Mouse (Mus musculus) limb, embryonic 10.5 days (tissue): ENCODE data around the gene Smug1. TPM values are rescaled to one million over a fixed set of nuclear protein-coding genes. Genes with fewer than 3 reads are reported as not detected.

Source experiments
- DNase-seq: peaks from one replicate; pipeline ENCODE4 v3.0.0-alpha.2; 2017; ENCODE audit warnings: low spot score
- H3K27ac ChIP-seq: fragments of 300-500 bp; sonication (generic); 2 replicates; pipeline ENCODE4 v1.5.1; 2016; ENCODE audit warnings: mild to moderate bottlenecking
- H3K27me3 ChIP-seq: fragments of 300-500 bp; sonication (generic); 2 replicates; pipeline ENCODE4 v1.6.1; 2016; ENCODE audit warnings: low read depth, mild to moderate bottlenecking; ENCODE audit not compliant: poor library complexity, severe bottlenecking
- H3K36me3 ChIP-seq: fragments of 300-500 bp; sonication (generic); 2 replicates; pipeline ENCODE4 v1.6.1; 2016; ENCODE audit warnings: mild to moderate bottlenecking, moderate library complexity
- H3K4me1 ChIP-seq: fragments of 300-500 bp; sonication (generic); 2 replicates; pipeline ENCODE4 v1.6.1; 2016
- H3K4me3 ChIP-seq: fragments of 300-500 bp; sonication (generic); 2 replicates; pipeline ENCODE4 v1.5.1; 2016; ENCODE audit warnings: mild to moderate bottlenecking, moderate library complexity
- H3K9me3 ChIP-seq: fragments of 300-500 bp; sonication (generic); replicated peaks from 2 replicates; pipeline ENCODE4 v1.6.1; 2016; ENCODE audit warnings: mild to moderate bottlenecking
- whole genome bisulfite sequencing: fragments of 180-500 bp; shearing (Covaris S2); methylation state at CpG from one replicate; pipeline ENCODE4 v1.1.7; 2016; 5-methylcytosine and 5-hydroxymethylcytosine counted together
- polyA plus RNA-seq: library from polyadenylated mRNA; unstranded; fragments of >200 nt; fragmentation: Nextera tagmentation; extraction: Ambion mirVana; gene quantifications from 2 replicates; pipeline ENCODE4 v1.2.1, GENCODE M21; 2016

Smug1 gene
- polyA plus RNA-seq, 1 experiment from 2014 or later = 16.2 TPM

DNA sequence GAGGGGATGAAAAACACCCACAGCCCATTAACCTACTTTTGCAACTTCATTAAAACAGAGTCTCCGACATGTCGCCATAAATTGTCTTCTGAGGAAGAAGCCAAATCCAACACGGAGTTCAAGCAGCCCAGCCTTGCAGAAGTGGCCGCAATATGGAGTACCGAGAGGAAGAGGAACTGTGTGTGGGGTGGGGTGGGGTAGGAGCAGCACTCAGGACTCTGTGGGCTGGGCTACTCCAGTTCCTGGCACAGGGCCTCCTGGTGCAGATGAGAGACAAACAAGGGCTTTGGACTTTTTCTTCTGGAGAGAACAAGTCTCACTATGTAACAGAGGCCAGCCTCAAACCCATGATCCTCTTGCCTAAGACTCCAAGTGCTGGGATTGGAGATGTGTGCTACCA is 40.9 kb downstream of the Smug1 start:
- peaks cover 78% of the 10 kb centered on the region for H3K27me3 ChIP-seq

DNA sequence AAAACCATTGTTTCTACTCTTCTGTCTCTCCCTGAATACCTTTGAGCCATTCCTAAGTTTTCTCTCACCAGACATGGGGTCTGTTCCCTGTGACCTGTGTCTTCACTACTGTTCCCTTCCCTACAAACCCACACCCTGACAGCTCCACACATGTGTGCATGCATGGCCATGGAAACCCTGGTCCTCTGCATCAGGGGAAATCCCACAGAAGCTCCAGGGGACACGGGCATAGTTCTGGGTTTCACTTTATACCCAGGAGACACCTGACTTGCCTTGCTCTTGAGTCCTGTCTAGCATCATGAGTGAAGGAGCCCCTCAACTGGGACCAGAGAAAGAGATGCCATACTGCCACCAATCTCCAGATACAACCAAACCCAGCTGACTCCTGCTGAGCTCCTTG is 42.6 kb downstream of the Smug1 start:
- Histone ChIP-seq H3K27me3 (peaks cover 83% of the 10 kb centered on the region), H3K36me3 (no peaks in the 10 kb centered on the region), H3K27ac (no peak overlapping the region), H3K4me1 (peaks cover 81% of the 10 kb centered on the region), H3K4me3 (no peak overlapping the region), H3K9me3 (no peaks in the 10 kb centered on the region)
- no peak for DNase-seq
- WGBS = 88% methylated on average over 1 of the region's 1 CpGs

More for the DNA sequence above, 40.9 kb downstream of the Smug1 start:
- Histone ChIP-seq H3K4me1 (peaks cover 67% of the 10 kb centered on the region), H3K27ac (peak overlapping the region; percentile 27; the same call in 1 of the 2 replicates), H3K36me3 (no peaks in the 10 kb centered on the region), H3K4me3 (no peak overlapping the region), H3K9me3 (no peaks in the 10 kb centered on the region)
- WGBS = 51% methylated on average over 5 of the region's 5 CpGs
- DNase-seq = no peak

DNA sequence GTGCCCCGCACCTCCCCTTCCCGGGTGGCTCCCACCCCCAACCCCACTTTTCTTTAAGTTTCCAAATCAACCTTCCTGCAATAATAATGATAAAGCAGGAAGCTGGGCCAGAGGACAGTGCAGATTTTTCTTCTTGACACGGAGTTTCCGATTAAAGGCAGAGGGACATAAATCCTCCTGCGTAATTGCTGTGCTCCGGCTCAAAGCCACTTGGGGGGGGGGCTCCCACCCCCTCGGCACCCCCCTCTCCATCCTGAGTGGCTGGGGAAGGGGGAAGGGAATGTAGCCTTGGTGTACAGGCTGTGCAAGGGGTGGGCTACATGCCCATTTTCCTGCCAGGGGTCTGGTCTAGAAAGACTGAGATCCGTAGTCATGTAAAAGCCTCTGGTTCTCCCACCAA is 43.5 kb downstream of the Smug1 start:
- no peak overlapping the region for H3K4me3 ChIP-seq
- DNase-seq = no peak
- no peaks in the 10 kb centered on the region for H3K9me3 ChIP-seq
- H3K4me1 ChIP-seq = peaks cover 74% of the 10 kb centered on the region
- WGBS = 15% methylated on average over 8 of the region's 8 CpGs
- peak overlapping the region; percentile 20; the same call in 1 of the 2 replicates for H3K27ac ChIP-seq
- H3K36me3 ChIP-seq = no peaks in the 10 kb centered on the region
- H3K27me3 ChIP-seq = peaks cover 82% of the 10 kb centered on the region

DNA sequence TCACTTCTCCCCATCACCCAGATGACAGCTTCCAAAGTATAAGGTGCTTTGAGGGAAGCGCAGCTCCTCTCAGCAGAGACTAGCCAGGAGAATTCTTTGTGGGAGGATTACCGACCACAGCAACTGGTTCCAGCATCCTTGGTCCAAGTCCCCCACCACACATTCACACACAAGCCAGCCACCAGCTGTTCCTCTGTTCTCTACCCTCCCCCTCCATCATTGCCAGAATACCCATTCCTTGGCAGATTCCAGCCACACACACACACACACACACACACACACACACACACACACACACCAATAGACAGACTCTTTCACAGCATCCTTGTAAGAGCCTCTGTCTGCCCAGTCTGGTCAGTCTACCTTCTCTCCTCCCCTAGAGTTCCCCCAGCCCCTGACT is 44.5 kb downstream of the Smug1 start:
- 44% methylated on average over 2 of the region's 2 CpGs for WGBS
- peaks cover 92% of the 10 kb centered on the region for H3K27me3 ChIP-seq

DNA sequence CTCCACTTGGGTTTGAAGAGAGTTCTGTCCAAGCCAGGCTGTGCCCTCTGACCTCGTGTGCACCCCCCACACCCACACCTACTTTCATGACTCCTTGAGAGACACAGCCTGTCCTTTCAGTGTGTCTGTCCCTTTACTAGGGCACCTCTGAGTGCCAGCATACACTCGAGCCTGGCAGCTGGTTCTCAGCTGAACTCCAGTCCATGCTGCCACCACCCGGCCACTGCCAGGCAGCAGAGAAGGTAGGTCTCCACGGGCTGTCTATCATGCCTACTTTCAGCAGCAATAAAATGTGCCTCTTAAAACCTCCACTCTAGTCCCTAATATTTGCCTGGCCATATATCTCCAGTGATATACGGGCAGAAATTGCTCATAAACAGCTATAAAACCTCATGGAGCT is 45.5 kb downstream of the Smug1 start:
- WGBS = 35% methylated on average over 5 of the region's 5 CpGs
- Histone ChIP-seq H3K4me3 (no peak overlapping the region), H3K36me3 (no peaks in the 10 kb centered on the region), H3K4me1 (peaks cover 71% of the 10 kb centered on the region), H3K9me3 (no peaks in the 10 kb centered on the region), H3K27me3 (peaks cover 99% of the 10 kb centered on the region), H3K27ac (no peak overlapping the region)
- no peak for DNase-seq

More for the DNA sequence above, 44.5 kb downstream of the Smug1 start:
- H3K9me3 ChIP-seq = no peaks in the 10 kb centered on the region
- H3K27ac ChIP-seq = peak overlapping the region; percentile 31
- DNase-seq = no peak
- no peak overlapping the region for H3K4me3 ChIP-seq
- no peaks in the 10 kb centered on the region for H3K36me3 ChIP-seq
- H3K4me1 ChIP-seq = peaks cover 67% of the 10 kb centered on the region

DNA sequence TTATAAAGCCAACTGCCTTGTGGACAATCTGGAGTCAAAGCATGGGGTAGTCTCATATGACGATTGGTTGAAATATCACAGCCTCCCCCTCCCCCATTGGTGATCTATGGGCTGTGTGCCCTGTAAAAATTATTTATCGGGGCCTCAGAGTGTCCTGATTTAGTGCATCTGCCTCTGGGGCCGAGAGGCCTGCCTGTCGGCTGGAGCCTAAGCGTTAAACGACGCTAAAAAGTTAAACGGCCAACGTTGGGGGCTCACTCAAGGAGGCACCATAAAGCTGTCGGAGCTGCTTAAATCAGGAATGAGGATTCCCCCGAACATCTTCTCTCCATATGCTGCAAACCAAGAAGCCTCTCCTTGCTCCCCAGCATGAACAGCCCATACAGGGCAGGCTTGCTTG is 46.3 kb downstream of the Smug1 start:
- WGBS = 10% methylated on average over 11 of the region's 11 CpGs
- Histone ChIP-seq H3K4me3 (no peak overlapping the region), H3K36me3 (no peaks in the 10 kb centered on the region), H3K9me3 (no peaks in the 10 kb centered on the region), H3K4me1 (peaks cover 79% of the 10 kb centered on the region), H3K27ac (0 out of 2 replicates have a peak overlapping the region, but pooled peaks have one; percentile 20), H3K27me3 (peaks cover 99% of the 10 kb centered on the region)
- no peak for DNase-seq

DNA sequence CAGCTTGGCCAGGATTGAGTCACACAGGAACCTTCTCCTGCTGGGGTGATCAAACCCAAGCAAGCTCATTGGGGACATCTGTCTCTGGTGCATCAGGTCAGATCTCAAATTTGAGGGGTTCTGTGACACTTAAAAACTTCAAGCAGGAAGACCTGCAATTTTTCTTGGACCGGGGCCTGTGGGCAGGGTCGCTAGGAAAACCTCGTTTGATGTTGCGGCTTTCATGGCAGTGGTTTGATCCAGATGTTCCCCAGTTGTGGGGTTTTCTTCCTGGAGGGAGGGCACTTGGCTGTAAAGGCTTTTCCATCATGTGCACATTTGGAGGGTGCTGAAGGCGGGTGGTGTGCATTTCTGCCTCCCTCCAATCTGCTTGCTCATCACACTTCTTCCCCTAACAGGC is 51.2 kb downstream of the Smug1 start:
- peak overlapping the region; percentile 15 for H3K27ac ChIP-seq
- peaks cover 87% of the 10 kb centered on the region for H3K27me3 ChIP-seq
- H3K4me3 ChIP-seq = peak overlapping the region; percentile 14
- H3K9me3 ChIP-seq = no peaks in the 10 kb centered on the region
- peaks cover 49% of the 10 kb centered on the region for H3K4me1 ChIP-seq
- 19% methylated on average over 5 of the region's 5 CpGs for WGBS
- no peak for DNase-seq
- no peaks in the 10 kb centered on the region for H3K36me3 ChIP-seq

DNA sequence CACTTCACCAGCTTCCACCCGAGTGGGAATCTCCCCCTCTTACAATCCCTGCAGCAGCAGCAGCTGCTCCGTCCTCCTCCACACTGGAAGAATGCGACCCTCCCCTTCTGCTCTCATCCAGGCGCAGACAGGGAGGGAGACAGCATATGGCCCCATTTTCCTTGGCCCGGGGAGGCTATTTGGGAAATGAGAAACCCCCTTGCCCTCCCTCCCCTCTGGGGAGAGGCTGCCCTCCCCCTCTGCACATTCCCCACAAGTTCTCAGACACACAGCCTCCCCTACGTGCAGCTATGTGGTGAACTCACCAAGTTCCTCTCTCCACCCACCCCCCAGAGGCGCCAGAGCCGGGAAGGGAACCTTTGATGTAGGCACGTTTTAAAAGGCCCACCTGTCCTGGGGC is 51.6 kb downstream of the Smug1 start:
- Histone ChIP-seq H3K4me1 (peaks cover 45% of the 10 kb centered on the region), H3K4me3 (peak overlapping the region; percentile 14), H3K27me3 (peaks cover 87% of the 10 kb centered on the region), H3K9me3 (no peaks in the 10 kb centered on the region), H3K36me3 (no peaks in the 10 kb centered on the region), H3K27ac (peak overlapping the region; percentile 15; the same call in 1 of the 2 replicates)
- WGBS = under 1% methylated on average over 9 of the region's 9 CpGs
- DNase-seq = no peak

DNA sequence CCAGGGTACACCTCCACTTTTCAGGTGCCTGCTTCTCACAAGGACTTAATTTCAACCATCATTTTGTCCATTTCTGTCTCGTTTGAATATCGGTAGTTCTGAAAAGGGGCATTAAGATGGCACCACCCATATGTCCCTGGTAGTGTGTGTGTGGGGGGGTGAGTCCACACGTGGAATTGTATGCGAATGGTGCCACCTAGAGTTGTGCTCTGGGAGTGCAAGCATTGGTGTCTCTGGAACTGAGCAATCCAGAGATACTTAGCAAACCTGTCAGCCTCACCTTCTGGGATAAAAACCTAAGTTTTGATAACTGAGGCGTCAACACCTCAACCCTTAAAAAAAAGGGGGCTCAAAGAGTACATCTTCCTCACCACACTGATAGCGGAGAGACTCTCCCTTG is 53.8 kb downstream of the Smug1 start:
- H3K4me1 ChIP-seq = peaks cover 48% of the 10 kb centered on the region
- no peaks in the 10 kb centered on the region for H3K36me3 ChIP-seq
- WGBS = 79% methylated on average over 6 of the region's 6 CpGs
- peaks cover 88% of the 10 kb centered on the region for H3K27me3 ChIP-seq
- no peak overlapping the region for H3K27ac ChIP-seq
- no peak overlapping the region for H3K4me3 ChIP-seq
- no peak for DNase-seq
- H3K9me3 ChIP-seq = no peaks in the 10 kb centered on the region

DNA sequence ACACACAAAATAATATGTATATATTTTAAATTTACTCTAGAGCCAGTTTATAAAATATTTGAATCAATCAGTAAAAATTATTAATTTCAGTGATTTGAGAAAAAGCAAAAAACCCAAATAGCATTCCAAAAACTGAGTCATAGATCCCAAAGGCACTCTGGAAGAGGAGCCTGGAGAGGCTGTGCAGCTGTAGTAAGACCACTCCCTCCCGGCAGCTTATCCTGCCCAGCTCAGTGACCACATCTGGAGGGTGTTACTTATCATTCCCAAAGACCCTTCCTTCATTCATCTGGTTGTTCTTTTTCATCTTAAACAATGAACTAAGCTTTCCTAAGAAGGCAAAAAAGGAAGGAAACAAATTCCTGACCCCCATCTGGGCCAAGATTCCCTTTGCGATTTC is 54.6 kb downstream of the Smug1 start:
- WGBS = 50% methylated on average over 2 of the region's 2 CpGs
- Histone ChIP-seq H3K36me3 (no peaks in the 10 kb centered on the region), H3K9me3 (no peaks in the 10 kb centered on the region), H3K4me1 (peaks cover 52% of the 10 kb centered on the region), H3K27ac (no peak overlapping the region), H3K27me3 (peaks cover 88% of the 10 kb centered on the region), H3K4me3 (no peak overlapping the region)
- DNase-seq = no peak

DNA sequence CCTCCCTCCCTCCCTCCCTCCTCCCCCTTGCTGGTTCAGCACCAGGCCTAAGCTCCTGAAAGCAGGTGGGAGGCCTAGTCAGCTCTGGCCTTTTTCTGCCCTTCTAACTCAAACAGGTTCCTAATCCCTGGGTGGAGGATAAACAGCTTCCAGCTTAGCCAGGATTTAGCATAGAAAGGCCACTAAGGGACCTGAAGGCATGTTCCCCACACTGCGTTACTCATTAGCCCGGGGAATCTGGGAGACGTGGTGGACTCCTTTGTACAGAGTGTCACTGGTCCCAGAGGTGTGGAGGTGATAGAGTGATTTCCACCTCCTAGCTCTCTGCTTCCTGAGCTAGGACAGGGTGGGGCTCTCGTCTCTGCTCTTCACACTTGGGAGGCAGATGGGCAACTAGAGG is 57.0 kb downstream of the Smug1 start:
- Histone ChIP-seq H3K9me3 (no peaks in the 10 kb centered on the region), H3K27ac (no peak overlapping the region), H3K36me3 (no peaks in the 10 kb centered on the region), H3K27me3 (peaks cover 88% of the 10 kb centered on the region), H3K4me3 (no peak overlapping the region), H3K4me1 (peaks cover 49% of the 10 kb centered on the region)
- 28% methylated on average over 4 of the region's 4 CpGs for WGBS
- DNase-seq = no peak

DNA sequence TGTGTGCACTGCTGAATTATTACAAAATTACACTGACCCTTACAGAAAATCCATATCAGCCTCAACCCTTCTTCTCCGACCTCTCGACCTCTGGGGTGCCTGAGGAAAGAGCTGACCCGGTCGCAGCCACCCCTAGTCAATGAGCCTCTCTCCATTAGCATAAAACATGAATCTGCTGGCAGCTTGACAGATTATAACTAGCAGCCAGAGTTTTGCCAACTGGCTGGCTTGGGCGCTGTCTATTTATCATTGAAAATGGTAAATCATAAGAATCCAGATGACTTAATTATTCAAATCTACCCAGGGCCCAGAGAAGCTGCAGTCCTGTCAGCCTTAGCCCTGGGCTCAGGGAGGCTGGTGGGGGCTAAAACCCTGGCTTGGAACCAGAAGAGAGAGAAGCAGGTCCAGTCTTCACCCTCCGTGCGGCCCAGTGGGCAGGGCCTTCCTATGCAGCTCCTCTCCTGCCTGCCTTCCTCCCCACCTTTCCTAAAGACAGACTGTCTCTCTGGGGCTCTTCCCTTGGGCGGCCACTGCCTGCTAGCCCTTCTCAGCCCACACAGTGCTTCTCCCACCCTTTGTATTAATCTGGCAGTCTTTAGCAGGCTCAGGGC is 58.7 kb downstream of the Smug1 start:
- Histone ChIP-seq H3K27me3 (peaks cover 89% of the 10 kb centered on the region), H3K4me1 (peaks cover 54% of the 10 kb centered on the region), H3K4me3 (no peak overlapping the region), H3K36me3 (no peaks in the 10 kb centered on the region), H3K27ac (no peak overlapping the region), H3K9me3 (no peaks in the 10 kb centered on the region)
- DNase-seq = no peak
- 63% methylated on average over 8 of the region's 8 CpGs for WGBS

DNA sequence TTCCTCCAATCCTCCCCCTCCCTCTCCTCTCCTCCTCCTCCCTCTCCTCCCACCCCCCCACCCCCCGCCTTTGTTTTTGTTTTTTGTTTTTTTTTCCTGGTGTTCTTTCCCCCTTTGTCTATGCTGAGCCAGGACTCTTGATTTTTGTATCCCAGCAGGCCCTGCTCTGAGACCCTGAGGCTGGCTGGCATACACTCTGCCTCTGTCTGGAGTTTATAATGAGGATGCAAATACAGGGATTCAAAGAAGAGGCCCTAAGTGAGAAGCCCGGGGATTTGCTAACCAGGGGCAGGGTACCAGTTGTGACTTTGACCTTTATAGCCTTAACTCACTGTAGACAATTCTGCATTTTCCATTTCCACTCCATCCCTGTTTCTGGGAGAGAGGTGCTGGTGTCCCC is 60.7 kb downstream of the Smug1 start:
- H3K9me3 ChIP-seq = no peaks in the 10 kb centered on the region
- peaks cover 98% of the 10 kb centered on the region for H3K27me3 ChIP-seq
- H3K27ac ChIP-seq = no peak overlapping the region
- DNase-seq = no peak
- WGBS = 4% methylated on average over 2 of the region's 2 CpGs
- H3K4me1 ChIP-seq = peaks cover 69% of the 10 kb centered on the region
- H3K4me3 ChIP-seq = no peak overlapping the region
- H3K36me3 ChIP-seq = no peaks in the 10 kb centered on the region
